Mouse (Mus musculus): ENCODE data around the gene Hoxc10.

Hoxc10 gene

GRCm38 (mm10) chr15:103009265-103010111, 42.9 kb downstream of the Hoxc10 start:
- DNase-seq (ENCODE audit: inconsistent age in 2 of 2, low spot score in 1 of 2) = peak; percentile 68 to 93

GRCm38 (mm10) chr15:103010112-103010846, 43.7 kb downstream of the Hoxc10 start:
- peak; percentile 49 to 84 for DNase-seq (ENCODE audit: inconsistent age in 2 of 2, low spot score in 1 of 2)

- DNase-seq (ENCODE audit: inconsistent age in 2 of 2, low spot score in 1 of 2) = peak; percentile 50 to 85
Measured at GRCm38 (mm10) chr15:103010847-103011555, 44.4 kb downstream of the Hoxc10 start.

- peak; percentile 76 to 92 for DNase-seq (ENCODE audit: inconsistent age in 2 of 2, low spot score in 1 of 2)
Measured at GRCm38 (mm10) chr15:103011928-103012486, 45.4 kb downstream of the Hoxc10 start.

- DNase-seq (ENCODE audit: inconsistent age in 2 of 2, low spot score in 1 of 2) = peak; percentile 79 to 86
Measured at GRCm38 (mm10) chr15:103013238-103013984, 46.8 kb downstream of the Hoxc10 start.

- peak; percentile 84 to 92 for DNase-seq (ENCODE audit: inconsistent age in 2 of 2, low spot score in 1 of 2)
Measured at GRCm38 (mm10) chr15:103014166-103015008, 47.8 kb downstream of the Hoxc10 start.

- peak; percentile 55 to 83 for DNase-seq (ENCODE audit: inconsistent age in 2 of 2, low spot score in 1 of 2)
Measured at GRCm38 (mm10) chr15:103015009-103015399, 48.4 kb downstream of the Hoxc10 start.

- peak; percentile 47 to 78 for DNase-seq (ENCODE audit: inconsistent age in 2 of 2, low spot score in 1 of 2)
Measured at GRCm38 (mm10) chr15:103015406-103016166, 49.0 kb downstream of the Hoxc10 start.

GRCm38 (mm10) chr15:103018636-103019035, 52.0 kb downstream of the Hoxc10 start, which contains the start of gene Hoxc4:
Hoxc4 (plus strand) TSS chr15:103018934.
- DNase-seq (ENCODE audit: inconsistent age in 2 of 2, low spot score in 1 of 2) = peak in 1 of 2 experiments; percentile 20

GRCm38 (mm10) chr15:103020899-103021418, 54.4 kb downstream of the Hoxc10 start:
- DNase-seq (ENCODE audit: inconsistent age in 2 of 2, low spot score in 1 of 2) = peak in 1 of 2 experiments; percentile 32

Measured in adrenal gland, adult (tissue).